In genomic region chr3:63582717-63583696, GRCm38 (mm10) we compare ENCODE assay signal across 11 mouse cellular contexts.
DNase-seq lines count a peak whose midpoint lies in the region; ATAC-seq lines count a peak whose summit lies in the region.
"Had no signal": no experiment of that assay in that cellular context is flagged by ENCODE, and none has a peak within 500 bp of the region (broad histone marks: within the 10 kb centered on the region; RNA-seq: fewer than 3 reads in every experiment).

No protein-coding gene starts in this region.

- no peaks in the 10 kb centered on the region for H3K27me3 ChIP-seq in forebrain, embryonic 13.5 days
- H3K27me3 ChIP-seq in forebrain, embryonic 11.5 days (ENCODE audit: control insufficient read depth, insufficient read depth, low read length), result no peaks in the 10 kb centered on the region
- H3K27me3 ChIP-seq in midbrain, embryonic 16.5 days (ENCODE audit: control insufficient read depth, insufficient read depth, low read depth, low read length), result no peaks in the 10 kb centered on the region

- no peak overlapping the region for H3K4me2 ChIP-seq in forebrain, embryonic 13.5 days
- no peak overlapping the region for H3K4me2 ChIP-seq in forebrain, embryonic 11.5 days (ENCODE audit: low read depth, low read length, severe bottlenecking)
- H3K4me2 ChIP-seq in midbrain, embryonic 16.5 days (ENCODE audit: low read length), result no peak overlapping the region

- no peak for DNase-seq in forebrain, embryonic 11.5 days (ENCODE audit: low spot score)
- DNase-seq in brain, adult 2 months (ENCODE audit: low read depth, low spot score), result peak; percentile 60
- DNase-seq in cerebellum, postnatal 36 days, result peak; percentile 46 to 47
- DNase-seq in ovary, postnatal 36 days (ENCODE audit: low spot score), result no peak
- no peak for DNase-seq in thymus, postnatal 36 days
- DNase-seq in embryo, embryonic 10 days (ENCODE audit: low spot score), result no peak
- DNase-seq: heart, adult 18-20 months; spleen, adult 18-20 months had no signal

- WGBS in forebrain, embryonic 13.5 days, result 77% methylated on average over 15 of the region's 15 CpGs
- 86% methylated on average over 15 of the region's 15 CpGs for WGBS in forebrain, embryonic 11.5 days
- 66% methylated on average over 15 of the region's 15 CpGs for WGBS in midbrain, embryonic 16.5 days

- H3K4me1 ChIP-seq in forebrain, embryonic 13.5 days, result no peaks in the 10 kb centered on the region
- no peaks in the 10 kb centered on the region for H3K4me1 ChIP-seq in forebrain, embryonic 11.5 days (replicated peaks; ENCODE audit: control insufficient read depth, insufficient read depth, low read length)
- H3K4me1 ChIP-seq in midbrain, embryonic 16.5 days (ENCODE audit: control insufficient read depth, insufficient read depth, low read length), result peaks cover 6% of the 10 kb centered on the region; the same call in 1 of the 2 replicates

- H3K9me3 ChIP-seq in forebrain, embryonic 13.5 days (replicated peaks), result no peaks in the 10 kb centered on the region
- H3K9me3 ChIP-seq in forebrain, embryonic 11.5 days (ENCODE audit: control insufficient read depth, low read length), result no peaks in the 10 kb centered on the region
- H3K9me3 ChIP-seq in midbrain, embryonic 16.5 days (replicated peaks; ENCODE audit: control insufficient read depth, low read length, poor library complexity, severe bottlenecking), result no peaks in the 10 kb centered on the region

- no peak overlapping the region for H3K9ac ChIP-seq in forebrain, embryonic 13.5 days
- H3K9ac ChIP-seq in forebrain, embryonic 11.5 days (ENCODE audit: low read length), result no peak overlapping the region
- no peak overlapping the region for H3K9ac ChIP-seq in midbrain, embryonic 16.5 days (ENCODE audit: low read depth, low read length)

- no peak overlapping the region for H3K4me3 ChIP-seq in forebrain, embryonic 13.5 days
- H3K4me3 ChIP-seq in forebrain, embryonic 11.5 days (ENCODE audit: low read depth, low read length), result no peak overlapping the region
- no peak overlapping the region for H3K4me3 ChIP-seq in midbrain, embryonic 16.5 days (ENCODE audit: low read depth, low read length)
- H3K4me3 ChIP-seq: erythroblast, embryonic 14.5 days had no signal

- ATAC-seq in forebrain, embryonic 13.5 days, result peak; percentile 75
- ATAC-seq in forebrain, embryonic 11.5 days (replicated peaks; ENCODE audit: low FRiP score), result no peak
- peak; percentile 43; the same call in 1 of the 2 replicates for ATAC-seq in midbrain, embryonic 16.5 days

- H3K27ac ChIP-seq in forebrain, embryonic 13.5 days, result peak overlapping the region; percentile 22; the same call in 1 of the 2 replicates
- no peak overlapping the region for H3K27ac ChIP-seq in forebrain, embryonic 11.5 days (ENCODE audit: low read depth, low read length)
- H3K27ac ChIP-seq in midbrain, embryonic 16.5 days (ENCODE audit: low read length), result no peak overlapping the region

- H3K36me3 ChIP-seq in forebrain, embryonic 13.5 days (ENCODE audit: poor library complexity, severe bottlenecking), result no peaks in the 10 kb centered on the region
- H3K36me3 ChIP-seq in forebrain, embryonic 11.5 days (ENCODE audit: control insufficient read depth, insufficient read depth, low read length), result no peaks in the 10 kb centered on the region
- no peaks in the 10 kb centered on the region for H3K36me3 ChIP-seq in midbrain, embryonic 16.5 days (ENCODE audit: control insufficient read depth, insufficient read depth, low read length)

Comparison
In these comparisons a context has a peak if more than half of its experiments do, and no peak if none do; other contexts are left out.
1. DNase-seq: peak in brain, adult 2 months (single experiment) and cerebellum, postnatal 36 days (2 of 2); none in forebrain, embryonic 11.5 days (single experiment), ovary, postnatal 36 days (single experiment), thymus, postnatal 36 days (0 of 2) and embryo, embryonic 10 days (single experiment).